Mouse (Mus musculus): Measurements from ENCODE around the gene Gid4. TPM values are rescaled to one million over a fixed set of nuclear protein-coding genes. Genes with fewer than 3 reads are reported as not detected.
"Not testable (repeated sequence)": the region's sequence is repeated elsewhere in the genome, so short reads cannot be mapped to it uniquely, and the experiment has no call there.

Gid4 gene
- total and polyA plus RNA-seq, 2 experiments from 2014 or later: 11.8 to 20.6 TPM

DNA sequence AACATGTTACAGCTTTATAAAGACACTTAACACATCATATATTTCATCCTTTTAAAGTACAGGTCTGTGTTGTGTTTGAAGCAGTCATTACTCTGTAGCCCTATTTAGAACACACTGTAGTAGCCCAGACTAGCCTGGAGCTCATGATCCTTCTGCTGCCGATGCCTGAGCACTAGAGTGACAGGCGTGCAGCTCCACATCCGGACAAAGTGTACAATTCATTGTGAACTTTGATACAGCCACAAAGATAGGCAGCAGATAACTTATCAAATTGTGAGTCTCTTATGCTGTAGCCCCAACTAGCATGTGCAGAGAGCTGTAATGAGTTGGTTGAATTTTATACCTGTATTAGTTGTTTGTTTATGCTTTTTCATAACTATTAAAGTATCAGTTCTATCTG is 10.7 kb downstream of the Gid4 start:
- H3K4me1 ChIP-seq (ENCODE audit: control insufficient read depth, insufficient read depth): no peaks in the 10 kb centered on the region
- WGBS: 64% methylated on average over 3 of the region's 3 CpGs
- H3K4me3 ChIP-seq (ENCODE audit: low read depth, low read length): no peak overlapping the region
- H3K4me2 ChIP-seq (ENCODE audit: low read depth, low read length): no peak overlapping the region
- ATAC-seq (ENCODE audit: insufficient read depth, low read depth) (no peak), DNase-seq (ENCODE audit: low spot score) (no peak)
- no peak overlapping the region for H3K27ac ChIP-seq (ENCODE audit: low read depth)
- H3K9ac ChIP-seq (replicated peaks; ENCODE audit: low read depth, low read length): no peak overlapping the region
- H3K27me3 ChIP-seq (ENCODE audit: control insufficient read depth, insufficient read depth, low read length): no peaks in the 10 kb centered on the region
- H3K9me3 ChIP-seq (replicated peaks; ENCODE audit: control insufficient read depth, low read length): no peaks in the 10 kb centered on the region
- TF ChIP-seq EP300 (IDR thresholded peaks at IDR 0.05; ENCODE audit: low read depth): no peak
- no peak for TF ChIP-seq CTCF (IDR thresholded peaks at IDR 0.05; ENCODE audit: low read depth)
- peaks cover 32% of the 10 kb centered on the region for H3K36me3 ChIP-seq (replicated peaks; ENCODE audit: control insufficient read depth, insufficient read depth, low read length)

DNA sequence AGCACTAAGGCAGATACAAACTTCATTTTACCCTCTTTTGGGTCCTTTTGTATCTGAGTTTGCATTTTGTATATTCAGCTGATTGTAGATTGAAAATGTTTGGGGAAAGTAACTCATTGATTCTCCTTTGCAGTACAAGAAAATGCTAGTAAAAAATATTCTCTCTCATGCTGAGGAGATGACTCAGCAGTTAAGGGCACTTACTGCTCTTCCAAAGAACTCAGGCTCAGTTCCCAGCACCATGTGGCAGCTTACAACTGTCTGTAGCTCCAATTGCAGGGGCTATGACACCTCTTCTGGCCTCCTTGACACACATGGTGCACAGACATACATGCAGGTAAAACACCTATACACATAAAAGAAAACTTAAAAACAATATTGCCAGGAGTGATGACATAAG is 16.6 kb downstream of the Gid4 start:
- no peak overlapping the region for H3K27ac ChIP-seq (ENCODE audit: low read depth)
- H3K4me3 ChIP-seq (ENCODE audit: low read depth, low read length): no peak overlapping the region
- DNase-seq (ENCODE audit: low spot score): no peak
- H3K9ac ChIP-seq (replicated peaks; ENCODE audit: low read depth, low read length): no peak overlapping the region
- no peak for TF ChIP-seq EP300 (IDR thresholded peaks at IDR 0.05; ENCODE audit: low read depth)
- TF ChIP-seq CTCF (IDR thresholded peaks at IDR 0.05; ENCODE audit: low read depth): no peak
- no peaks in the 10 kb centered on the region for H3K9me3 ChIP-seq (replicated peaks; ENCODE audit: control insufficient read depth, low read length)
- no peak overlapping the region for H3K4me2 ChIP-seq (ENCODE audit: low read depth, low read length)
- ATAC-seq (ENCODE audit: insufficient read depth, low read depth): no peak
- H3K4me1 ChIP-seq (ENCODE audit: control insufficient read depth, insufficient read depth): no peaks in the 10 kb centered on the region
- peaks cover 58% of the 10 kb centered on the region for H3K36me3 ChIP-seq (replicated peaks; ENCODE audit: control insufficient read depth, insufficient read depth, low read length)
- H3K27me3 ChIP-seq (ENCODE audit: control insufficient read depth, insufficient read depth, low read length): no peaks in the 10 kb centered on the region

DNA sequence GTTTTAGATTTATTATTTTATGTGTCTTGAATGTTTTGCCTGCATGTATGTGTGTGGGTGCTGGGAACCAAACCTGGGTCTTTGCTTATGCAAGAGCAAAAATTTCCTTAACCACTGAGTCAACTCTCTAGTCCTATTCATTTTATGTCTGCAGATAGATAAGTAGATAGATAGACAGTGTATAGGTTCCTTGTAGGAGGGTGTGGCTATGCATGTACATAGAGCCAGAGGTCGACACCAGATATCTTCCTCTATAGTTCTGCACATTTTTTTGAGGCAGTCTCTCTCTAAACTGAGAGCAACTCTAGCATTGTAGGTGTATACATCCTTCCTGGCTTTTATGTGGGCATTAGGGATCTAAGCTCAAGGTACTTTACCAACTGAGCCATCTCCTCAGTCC is 18.2 kb downstream of the Gid4 start:
- Histone ChIP-seq H3K36me3 (replicated peaks; ENCODE audit: control insufficient read depth, insufficient read depth, low read length) (peaks cover 65% of the 10 kb centered on the region), H3K4me1 (ENCODE audit: control insufficient read depth, insufficient read depth) (no peaks in the 10 kb centered on the region), H3K27ac (ENCODE audit: low read depth) (no peak overlapping the region), H3K4me2 (ENCODE audit: low read depth, low read length) (no peak overlapping the region), H3K27me3 (ENCODE audit: control insufficient read depth, insufficient read depth, low read length) (no peaks in the 10 kb centered on the region), H3K4me3 (ENCODE audit: low read depth, low read length) (no peak overlapping the region), H3K9ac (replicated peaks; ENCODE audit: low read depth, low read length) (no peak overlapping the region), H3K9me3 (replicated peaks; ENCODE audit: control insufficient read depth, low read length) (no peaks in the 10 kb centered on the region)
- WGBS: 97% methylated on average over 1 of the region's 1 CpGs
- TF ChIP-seq EP300 (IDR thresholded peaks at IDR 0.05; ENCODE audit: low read depth) (no peak), CTCF (IDR thresholded peaks at IDR 0.05; ENCODE audit: low read depth) (no peak)
- ATAC-seq (ENCODE audit: insufficient read depth, low read depth) (no peak), DNase-seq (ENCODE audit: low spot score) (no peak)

DNA sequence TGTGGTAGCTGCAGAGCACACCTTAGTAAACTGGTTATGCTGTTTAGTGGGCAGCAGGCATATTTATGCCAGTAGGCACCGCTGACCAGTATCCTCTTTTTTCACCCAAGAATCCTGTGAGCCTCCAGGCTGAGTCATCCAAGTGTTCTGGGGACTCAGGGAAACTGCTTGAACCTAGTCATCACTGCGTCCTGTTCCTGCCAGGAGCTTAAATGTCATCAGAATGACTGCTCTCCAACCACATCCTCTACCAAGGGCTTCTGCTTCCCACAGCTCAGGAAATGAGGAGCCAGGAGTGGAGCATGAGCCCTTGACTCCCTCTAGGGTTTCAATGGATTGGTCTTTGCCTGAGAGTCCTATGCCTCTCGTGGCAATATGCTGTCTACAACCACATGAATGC is 19.7 kb downstream of the Gid4 start:
- ATAC-seq (ENCODE audit: insufficient read depth, low read depth): no peak
- H3K4me2 ChIP-seq (ENCODE audit: low read depth, low read length): no peak overlapping the region
- WGBS: 78% methylated on average over 3 of the region's 3 CpGs
- H3K4me3 ChIP-seq (ENCODE audit: low read depth, low read length): no peak overlapping the region
- H3K36me3 ChIP-seq (replicated peaks; ENCODE audit: control insufficient read depth, insufficient read depth, low read length): peaks cover 73% of the 10 kb centered on the region
- H3K27ac ChIP-seq (ENCODE audit: low read depth): no peak overlapping the region
- no peak for DNase-seq (ENCODE audit: low spot score)
- no peaks in the 10 kb centered on the region for H3K9me3 ChIP-seq (replicated peaks; ENCODE audit: control insufficient read depth, low read length)
- H3K27me3 ChIP-seq (ENCODE audit: control insufficient read depth, insufficient read depth, low read length): no peaks in the 10 kb centered on the region
- TF ChIP-seq CTCF (IDR thresholded peaks at IDR 0.05; ENCODE audit: low read depth) (no peak), EP300 (IDR thresholded peaks at IDR 0.05; ENCODE audit: low read depth) (no peak)
- H3K9ac ChIP-seq (replicated peaks; ENCODE audit: low read depth, low read length): no peak overlapping the region
- no peaks in the 10 kb centered on the region for H3K4me1 ChIP-seq (ENCODE audit: control insufficient read depth, insufficient read depth)

DNA sequence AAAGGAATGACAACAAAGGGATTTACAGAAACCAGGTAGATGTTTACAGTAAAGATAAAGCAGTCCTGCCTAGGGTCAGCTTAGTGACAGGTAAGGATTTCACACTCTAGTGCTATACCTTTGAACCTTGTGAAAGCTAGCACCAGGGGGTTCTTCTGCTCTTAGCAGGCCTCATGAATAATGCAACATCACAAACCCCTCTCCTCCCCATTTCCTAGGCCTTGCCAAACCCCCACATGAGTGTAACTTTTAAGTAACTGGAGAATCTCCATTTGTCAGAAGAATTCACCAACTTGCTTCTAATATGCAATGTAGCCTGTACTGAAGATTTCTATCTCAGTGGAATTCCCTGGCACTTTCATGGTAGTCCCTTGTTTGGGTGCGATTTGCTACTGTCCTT is 22.7 kb downstream of the Gid4 start:
- H3K4me3 ChIP-seq (ENCODE audit: low read depth, low read length); H3K9ac ChIP-seq (replicated peaks; ENCODE audit: low read depth, low read length); H3K4me2 ChIP-seq (ENCODE audit: low read depth, low read length); H3K27me3 ChIP-seq (ENCODE audit: control insufficient read depth, insufficient read depth, low read length); DNase-seq (ENCODE audit: low spot score); H3K4me1 ChIP-seq (ENCODE audit: control insufficient read depth, insufficient read depth); H3K9me3 ChIP-seq (replicated peaks; ENCODE audit: control insufficient read depth, low read length); ATAC-seq (ENCODE audit: insufficient read depth, low read depth); H3K27ac ChIP-seq (ENCODE audit: low read depth): not testable (repeated sequence)
- peaks cover 76% of the 10 kb centered on the region for H3K36me3 ChIP-seq (replicated peaks; ENCODE audit: control insufficient read depth, insufficient read depth, low read length)
- 34% methylated on average over 1 of the region's 1 CpGs for WGBS

DNA sequence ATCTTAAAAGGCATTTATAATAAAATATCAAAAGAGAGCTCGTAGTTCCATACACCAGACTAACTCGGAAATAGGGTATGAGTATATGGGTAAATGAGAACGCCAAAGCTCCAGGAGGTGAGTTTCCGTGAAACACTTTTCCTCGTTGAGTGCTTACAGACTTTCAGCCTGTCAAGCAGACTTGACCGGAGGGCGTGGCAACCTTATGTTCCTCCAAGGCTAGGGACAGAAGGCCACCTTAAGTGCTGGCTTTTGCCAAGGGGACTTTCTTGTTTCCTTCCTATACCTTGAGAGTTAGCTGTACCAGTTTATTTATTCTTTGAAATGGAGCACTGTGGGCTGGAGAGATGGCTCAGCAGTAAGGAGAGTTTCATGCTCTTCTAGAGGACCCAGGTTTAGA is 23.2 kb downstream of the Gid4 start:
- DNase-seq (ENCODE audit: low spot score): no peak
- H3K4me1 ChIP-seq (ENCODE audit: control insufficient read depth, insufficient read depth): no peaks in the 10 kb centered on the region
- no peak for ATAC-seq (ENCODE audit: insufficient read depth, low read depth)
- H3K9me3 ChIP-seq (replicated peaks; ENCODE audit: control insufficient read depth, low read length): no peaks in the 10 kb centered on the region
- TF ChIP-seq EP300 (IDR thresholded peaks at IDR 0.05; ENCODE audit: low read depth) (no peak), CTCF (IDR thresholded peaks at IDR 0.05; ENCODE audit: low read depth) (no peak)
- H3K27me3 ChIP-seq (ENCODE audit: control insufficient read depth, insufficient read depth, low read length): no peaks in the 10 kb centered on the region
- H3K27ac ChIP-seq (ENCODE audit: low read depth): no peak overlapping the region
- no peak overlapping the region for H3K4me2 ChIP-seq (ENCODE audit: low read depth, low read length)
- no peak overlapping the region for H3K4me3 ChIP-seq (ENCODE audit: low read depth, low read length)
- peaks cover 77% of the 10 kb centered on the region for H3K36me3 ChIP-seq (replicated peaks; ENCODE audit: control insufficient read depth, insufficient read depth, low read length)
- 56% methylated on average over 7 of the region's 7 CpGs for whole genome bisulfite sequencing
- no peak overlapping the region for H3K9ac ChIP-seq (replicated peaks; ENCODE audit: low read depth, low read length)

Measured in heart, postnatal 0 days (tissue).